Mouse (Mus musculus) forebrain, embryonic 11.5 days (tissue): ENCODE measurements around the gene Atn1. TPM values are rescaled to one million over a fixed set of nuclear protein-coding genes. Genes with fewer than 3 reads are reported as not detected.

Experiments used
- ATAC-seq: fragments of 200-750 bp; cut with Nextera tagmentation; replicated peaks from 2 replicates; pipeline ENCODE4 v1.8.0; 2017; ENCODE audit warnings: moderate TSS enrichment; ENCODE audit not compliant: low FRiP score
- DNase-seq: peaks from one replicate; pipeline ENCODE4 v3.0.0-alpha.2; 2017; ENCODE audit warnings: low spot score
- H3K27ac ChIP-seq: fragments of 300-500 bp; sonication (generic); 2 replicates; pipeline ENCODE4 v1.5.1; 2014; ENCODE audit warnings: low read depth, low read length
- H3K27me3 ChIP-seq: fragments of 300-500 bp; sonication (generic); 2 replicates; pipeline ENCODE4 v1.6.1; 2014; ENCODE audit warnings: mild to moderate bottlenecking, low read length, mixed read lengths; ENCODE audit not compliant: control insufficient read depth, insufficient read depth
- H3K36me3 ChIP-seq: fragments of 300-500 bp; sonication (generic); 2 replicates; pipeline ENCODE4 v1.6.1; 2014; ENCODE audit warnings: mild to moderate bottlenecking, low read length, moderate library complexity, mixed read lengths; ENCODE audit not compliant: control insufficient read depth, insufficient read depth
- H3K4me1 ChIP-seq: fragments of 300-500 bp; sonication (generic); replicated peaks from 2 replicates; pipeline ENCODE4 v1.6.1; 2014; ENCODE audit warnings: low read length, mixed read lengths; ENCODE audit not compliant: control insufficient read depth, insufficient read depth
- H3K4me2 ChIP-seq: fragments of 300-500 bp; sonication (generic); 2 replicates; pipeline ENCODE4 v1.6.1; 2014; ENCODE audit warnings: low read depth, mild to moderate bottlenecking, low read length, moderate library complexity, mixed read lengths; ENCODE audit not compliant: severe bottlenecking
- H3K4me3 ChIP-seq: fragments of 300-500 bp; sonication (generic); 2 replicates; pipeline ENCODE4 v1.5.1; 2014; ENCODE audit warnings: low read depth, low read length
- H3K9ac ChIP-seq: fragments of 300-500 bp; sonication (generic); 2 replicates; pipeline ENCODE4 v1.6.1; 2014; ENCODE audit warnings: low read length
- H3K9me3 ChIP-seq: fragments of 300-500 bp; sonication (generic); 2 replicates; pipeline ENCODE4 v1.6.1; 2016; ENCODE audit warnings: low read length, mixed read lengths; ENCODE audit not compliant: control insufficient read depth
- WGBS: fragments of 180-500 bp; shearing (Covaris S2); extraction: QIAGEN DNeasy Blood & Tissue Kit; methylation state at CpG from one replicate; pipeline ENCODE4 v1.1.7; 2014; 5-methylcytosine and 5-hydroxymethylcytosine counted together
- polyA plus RNA-seq: library from polyadenylated mRNA; unstranded; fragments of >200 nt; fragmentation: Nextera tagmentation; extraction: Ambion mirVana; gene quantifications from 2 replicates; pipeline ENCODE4 v1.2.1, GENCODE M21; 2014

Atn1 gene
- polyA plus RNA-seq, 1 experiment from 2014 or later = 13.9 TPM

- Histone ChIP-seq H3K27ac (peak overlapping the region; percentile 94; the same call in 1 of the 2 replicates), H3K36me3 (no peaks in the 10 kb centered on the region), H3K9ac (peak overlapping the region; percentile 2; the same call in 1 of the 2 replicates), H3K4me3 (no peak overlapping the region), H3K4me2 (0 out of 2 replicates have a peak overlapping the region, but pooled peaks have one; percentile 24), H3K4me1 (peaks cover 28% of the 10 kb centered on the region), H3K9me3 (no peaks in the 10 kb centered on the region), H3K27me3 (no peaks in the 10 kb centered on the region)
- DNase-seq (peak; percentile 90), ATAC-seq (peak; percentile 23; the same call in 1 of the 2 replicates)
- WGBS = 6% methylated on average over 5 of the region's 5 CpGs
These were observed 2.9 kb upstream of the Atn1 start for GRCm38 (mm10) chr6:124759259-124759658.

DNA sequence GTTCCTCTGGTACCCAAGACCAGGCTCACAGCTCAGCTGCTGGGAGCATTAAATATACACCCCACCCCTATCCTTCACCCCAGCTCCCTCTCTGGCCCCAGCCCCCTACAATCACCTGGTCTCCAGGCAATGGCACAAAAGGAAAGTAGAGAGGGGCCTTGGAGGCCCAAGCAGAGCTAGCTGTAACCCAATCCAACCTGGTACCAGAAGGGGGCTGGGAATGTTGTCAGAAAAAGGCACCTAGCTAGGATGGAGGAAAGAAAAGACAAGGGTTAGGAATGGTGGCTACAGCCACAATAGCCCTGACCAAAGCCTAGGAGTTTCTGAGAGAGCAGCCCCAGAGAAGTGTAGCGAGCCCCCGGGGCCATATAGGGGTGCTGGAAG, 2.5 kb upstream of the Atn1 start:
- DNase-seq (no peak), ATAC-seq (no peak)
- Histone ChIP-seq H3K9me3 (no peaks in the 10 kb centered on the region), H3K9ac (peak overlapping the region; percentile 2; the same call in 1 of the 2 replicates), H3K4me3 (no peak overlapping the region), H3K27me3 (no peaks in the 10 kb centered on the region), H3K27ac (peak overlapping the region; percentile 94), H3K4me1 (peaks cover 28% of the 10 kb centered on the region), H3K4me2 (peak overlapping the region; percentile 24; the same call in 1 of the 2 replicates), H3K36me3 (no peaks in the 10 kb centered on the region)
- 55% methylated on average over 2 of the region's 2 CpGs for WGBS

DNA sequence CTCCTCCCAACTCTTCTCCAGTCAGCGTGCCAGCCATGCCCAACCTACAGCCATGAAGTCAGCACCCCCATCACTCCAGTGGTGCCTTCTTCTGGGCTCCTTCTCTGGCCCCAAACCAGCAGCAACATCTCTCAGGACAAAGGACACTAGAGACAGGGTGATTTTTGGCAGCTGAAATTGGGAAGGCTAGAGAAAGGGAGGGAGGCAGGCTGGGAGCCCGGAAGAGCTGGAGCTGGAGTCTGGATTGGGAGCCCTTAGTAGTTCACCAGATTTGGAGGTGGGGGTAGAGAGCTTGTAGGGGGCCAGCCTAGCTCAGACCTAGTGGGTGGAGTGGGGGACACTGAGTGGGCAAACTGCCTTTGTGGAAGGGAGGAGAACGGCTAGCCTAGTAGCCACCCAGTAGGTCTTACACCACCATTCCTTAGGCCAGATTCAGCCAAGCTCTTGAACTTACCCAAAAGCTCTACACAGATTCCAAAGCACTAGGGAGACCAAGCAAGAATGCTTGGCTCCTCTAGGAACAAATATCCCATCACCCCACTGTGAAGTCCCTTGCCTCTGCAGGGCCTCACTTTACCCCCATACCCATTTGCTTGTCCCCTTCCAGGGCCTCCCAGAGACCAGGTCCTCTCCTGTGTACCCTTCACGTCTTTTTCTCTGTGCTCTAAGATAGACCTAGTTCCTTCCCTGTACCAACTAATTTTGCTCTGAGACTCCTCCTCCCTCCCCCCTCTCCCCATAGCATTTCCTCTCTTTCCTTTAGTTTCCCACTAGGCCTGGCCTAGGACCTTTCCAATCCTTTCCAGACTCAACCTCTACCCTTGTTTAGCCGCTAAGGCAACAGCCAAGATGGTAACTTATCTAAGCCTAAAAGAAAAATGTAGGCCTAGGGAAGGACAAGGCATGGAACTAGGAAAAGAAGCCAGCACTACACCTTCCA, 1.9 kb upstream of the Atn1 start:
- Histone ChIP-seq H3K4me1 (peaks cover 28% of the 10 kb centered on the region), H3K27me3 (no peaks in the 10 kb centered on the region), H3K9ac (peak overlapping the region; percentile 95), H3K36me3 (no peaks in the 10 kb centered on the region), H3K4me2 (peak overlapping the region; percentile 75), H3K4me3 (peak overlapping the region; percentile 87), H3K27ac (peak overlapping the region; percentile 94), H3K9me3 (no peaks in the 10 kb centered on the region)
- peak; percentile 63 for DNase-seq
- 28% methylated on average over 5 of the region's 5 CpGs for WGBS
- peak; percentile 18 for ATAC-seq

- Histone ChIP-seq H3K9ac (peak overlapping the region; percentile 95), H3K4me1 (peaks cover 28% of the 10 kb centered on the region), H3K27me3 (no peaks in the 10 kb centered on the region), H3K27ac (peak overlapping the region; percentile 94), H3K36me3 (no peaks in the 10 kb centered on the region), H3K4me2 (peak overlapping the region; percentile 75), H3K4me3 (peak overlapping the region; percentile 87), H3K9me3 (no peaks in the 10 kb centered on the region)
- 7% methylated on average over 5 of the region's 5 CpGs for WGBS
- DNase-seq = peak; percentile 60
- ATAC-seq = no peak
These were observed 1.1 kb upstream of the Atn1 start for GRCm38 (mm10) chr6:124757351-124757880.

DNA sequence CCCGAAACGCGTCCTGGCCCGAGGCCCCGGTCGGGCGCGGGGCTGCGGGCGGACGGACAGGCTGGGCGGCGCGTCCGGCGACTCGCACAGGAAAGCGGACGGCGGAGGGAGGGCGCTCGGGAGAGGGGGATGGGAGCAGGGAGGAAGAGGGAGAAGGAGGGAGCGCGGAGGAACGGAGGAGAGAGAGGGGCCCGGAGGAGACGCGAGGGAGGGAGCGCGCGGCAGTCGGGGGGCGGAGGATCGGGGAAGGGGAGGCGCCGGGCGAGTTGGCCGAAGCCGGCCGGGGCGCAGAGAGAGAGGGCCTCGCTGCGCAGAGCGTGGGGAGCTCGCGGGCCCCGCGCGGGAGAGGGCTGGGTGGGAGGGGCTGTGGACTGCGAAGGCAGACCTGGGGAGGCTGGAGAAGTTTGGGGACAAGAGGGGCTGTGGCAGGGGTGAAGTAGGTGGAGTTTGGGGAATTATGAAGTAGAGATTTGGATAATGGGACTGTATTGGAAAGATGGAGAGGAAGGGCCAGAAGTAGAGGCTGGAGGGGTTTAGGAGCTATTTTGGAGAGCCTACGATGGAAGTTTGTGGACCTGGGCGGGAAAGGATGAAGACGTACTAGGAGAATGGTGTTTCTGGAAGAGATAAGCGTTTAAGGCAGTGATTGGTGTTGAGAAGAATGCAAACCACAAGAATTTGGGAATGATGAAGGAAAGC, 477 bp upstream of the Atn1 start:
- H3K36me3 ChIP-seq = no peaks in the 10 kb centered on the region
- peak overlapping the region; percentile 87 for H3K4me3 ChIP-seq
- peak; percentile 92 for DNase-seq
- H3K4me2 ChIP-seq = peak overlapping the region; percentile 75
- no peaks in the 10 kb centered on the region for H3K9me3 ChIP-seq
- under 1% methylated on average over 47 of the region's 54 CpGs for WGBS
- H3K4me1 ChIP-seq = peaks cover 28% of the 10 kb centered on the region
- ATAC-seq = peak; percentile 68
- no peaks in the 10 kb centered on the region for H3K27me3 ChIP-seq
- peak overlapping the region; percentile 95 for H3K9ac ChIP-seq
- peak overlapping the region; percentile 94 for H3K27ac ChIP-seq

DNA sequence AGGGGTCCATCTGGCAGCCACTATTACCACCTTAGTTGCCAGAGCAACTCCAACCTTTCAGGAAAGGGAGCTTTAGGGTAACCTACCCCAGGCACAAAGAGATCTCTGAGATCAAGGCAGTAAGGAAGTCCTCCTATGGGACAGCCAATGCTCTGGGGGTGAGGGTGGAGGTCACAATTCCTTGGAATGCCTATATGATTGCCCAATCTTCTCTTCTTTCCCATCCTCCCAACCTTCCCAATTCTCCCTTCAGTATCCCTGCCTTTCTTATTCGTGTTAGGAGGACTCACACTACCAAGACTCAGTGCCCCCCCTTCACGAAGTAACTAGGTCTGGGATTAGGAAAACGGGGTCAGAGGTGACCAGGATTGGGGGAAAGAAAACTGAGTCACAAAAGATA, 1.0 kb downstream of the Atn1 start:
- peak overlapping the region; percentile 95 for H3K9ac ChIP-seq
- DNase-seq (no peak), ATAC-seq (no peak)
- WGBS = 4% methylated on average over 3 of the region's 3 CpGs
- H3K4me1 ChIP-seq = peaks cover 28% of the 10 kb centered on the region
- H3K9me3 ChIP-seq = no peaks in the 10 kb centered on the region
- peak overlapping the region; percentile 75 for H3K4me2 ChIP-seq
- no peaks in the 10 kb centered on the region for H3K27me3 ChIP-seq
- peak overlapping the region; percentile 87 for H3K4me3 ChIP-seq
- no peaks in the 10 kb centered on the region; the same call in 1 of the 2 replicates for H3K36me3 ChIP-seq
- H3K27ac ChIP-seq = peak overlapping the region; percentile 94; the same call in 1 of the 2 replicates

- H3K4me2 ChIP-seq = no peak overlapping the region
- no peak overlapping the region for H3K4me3 ChIP-seq
- ATAC-seq (no peak), DNase-seq (no peak)
- H3K27ac ChIP-seq = no peak overlapping the region
- H3K9ac ChIP-seq = no peak overlapping the region
- H3K4me1 ChIP-seq = peaks cover 24% of the 10 kb centered on the region
- no peaks in the 10 kb centered on the region for H3K9me3 ChIP-seq
- 90% methylated on average over 2 of the region's 2 CpGs for WGBS
- no peaks in the 10 kb centered on the region; the same call in 1 of the 2 replicates for H3K36me3 ChIP-seq
- no peaks in the 10 kb centered on the region for H3K27me3 ChIP-seq
These were observed 2.5 kb downstream of the Atn1 start for GRCm38 (mm10) chr6:124753861-124754260.

GRCm38 (mm10) chr6:124750405-124750804, 5.9 kb downstream of the Atn1 start:
- no peaks in the 10 kb centered on the region for H3K27me3 ChIP-seq
- WGBS = 86% methylated on average over 8 of the region's 8 CpGs

More at GRCm38 (mm10) chr6:124750405-124750804, 5.9 kb downstream of the Atn1 start:
- Histone ChIP-seq H3K4me2 (no peak overlapping the region), H3K9ac (no peak overlapping the region), H3K36me3 (peaks cover 2% of the 10 kb centered on the region; the same call in 1 of the 2 replicates), H3K4me1 (peaks cover 16% of the 10 kb centered on the region), H3K4me3 (no peak overlapping the region), H3K9me3 (no peaks in the 10 kb centered on the region), H3K27ac (no peak overlapping the region)
- ATAC-seq (no peak), DNase-seq (no peak)
